Mouse (Mus musculus): Measurements from ENCODE around the gene Tmem44. TPM values are rescaled to one million over a fixed set of nuclear protein-coding genes. Genes with fewer than 3 reads are reported as not detected.

Tmem44 gene
- total RNA-seq, 2 experiments from 2014 or later = 1.8 to 2.5 TPM

- no peak for DNase-seq
- intact Hi-C loops (cut with DNase I) = no loop called here
These were observed 8.8 kb upstream of the Tmem44 start for GRCm38 (mm10) chr16:30559312-30559992.

- intact Hi-C loops (cut with DNase I) = no loop called here
- DNase-seq = no peak
These were observed 3.5 kb upstream of the Tmem44 start for GRCm38 (mm10) chr16:30554109-30554508.

- peak; percentile 61 to 79 for DNase-seq
- intact Hi-C loops (cut with DNase I) = no loop called here
These were observed 2.1 kb upstream of the Tmem44 start for GRCm38 (mm10) chr16:30552621-30553338.

GRCm38 (mm10) chr16:30549966-30550747, 485 bp downstream of the Tmem44 start:
- intact Hi-C loops (cut with DNase I) = no loop called here
- peak; percentile 67 to 75 for DNase-seq

- no peak for DNase-seq
- intact Hi-C loops (cut with DNase I) = no loop called here
These were observed 1.1 kb downstream of the Tmem44 start for GRCm38 (mm10) chr16:30549516-30549915.

GRCm38 (mm10) chr16:30548291-30548690, 2.4 kb downstream of the Tmem44 start:
- intact Hi-C loops (cut with DNase I) = no loop called here
- no peak for DNase-seq

GRCm38 (mm10) chr16:30544693-30545092, 5.9 kb downstream of the Tmem44 start:
- DNase-seq = no peak
- intact Hi-C loops (cut with DNase I) = no loop called here

- no peak for DNase-seq
- intact Hi-C loops (cut with DNase I) = no loop called here
These were observed 7.3 kb downstream of the Tmem44 start for GRCm38 (mm10) chr16:30543386-30543785.

GRCm38 (mm10) chr16:30542826-30543225, 7.8 kb downstream of the Tmem44 start:
- intact Hi-C loops (cut with DNase I) = no loop called here
- DNase-seq = no peak

GRCm38 (mm10) chr16:30540107-30541001, 10.3 kb downstream of the Tmem44 start:
- no peak for DNase-seq
- intact Hi-C loops (cut with DNase I) = no loop called here

- intact Hi-C loops (cut with DNase I) = no loop called here
These were observed 11.2 kb downstream of the Tmem44 start for GRCm38 (mm10) chr16:30539433-30539832.

GRCm38 (mm10) chr16:30535075-30535474, 15.6 kb downstream of the Tmem44 start:
- no peak for DNase-seq
- intact Hi-C loops (cut with DNase I) = no loop called here

More at GRCm38 (mm10) chr16:30539433-30539832, 11.2 kb downstream of the Tmem44 start:
- peak in 1 of 2 experiments; percentile 35 for DNase-seq

GRCm38 (mm10) chr16:30533592-30533991, 17.1 kb downstream of the Tmem44 start:
- intact Hi-C loops (cut with DNase I) = no loop called here
- DNase-seq = no peak

GRCm38 (mm10) chr16:30532929-30533328, 17.7 kb downstream of the Tmem44 start:
- intact Hi-C loops (cut with DNase I) = no loop called here
- no peak for DNase-seq

GRCm38 (mm10) chr16:30531761-30532406, 18.8 kb downstream of the Tmem44 start:
- peak in 1 of 2 experiments; percentile 39 for DNase-seq
- intact Hi-C loops (cut with DNase I) = no loop called here

GRCm38 (mm10) chr16:30530815-30531214, 19.8 kb downstream of the Tmem44 start:
- intact Hi-C loops (cut with DNase I) = no loop called here
- no peak for DNase-seq

GRCm38 (mm10) chr16:30528386-30528785, 22.3 kb downstream of the Tmem44 start:
- DNase-seq = no peak
- intact Hi-C loops (cut with DNase I) = no loop called here

- DNase-seq = no peak
- intact Hi-C loops (cut with DNase I) = no loop called here
These were observed 22.8 kb downstream of the Tmem44 start for GRCm38 (mm10) chr16:30527889-30528288.

- no peak for DNase-seq
- intact Hi-C loops (cut with DNase I) = no loop called here
These were observed 24.9 kb downstream of the Tmem44 start for GRCm38 (mm10) chr16:30525756-30526155.

- intact Hi-C loops (cut with DNase I) = loop anchor here (5.0 kb wide), 2 partner anchors 152 to 272 kb away; no protein-coding TSS in a partner anchor
- DNase-seq = no peak
These were observed 26.2 kb downstream of the Tmem44 start for GRCm38 (mm10) chr16:30524481-30524880.

Data from gastrocnemius, postnatal 36 days (tissue).